Mouse (Mus musculus) cerebellum, postnatal 10 days (tissue): ENCODE data around the gene Npr1.

Experiments used
- DNase-seq, 2 experiments: peaks; one replicate each; pipeline ENCODE4 v3.0.0; 2021; ENCODE audit warnings: mixed read lengths in 2 of 2

The Npr1 gene

GRCm38 (mm10) chr3:90433381-90434020 lies 32.2 kb downstream of the Npr1 start, which contains the start of gene Ints3:
Gene Ints3 (minus strand): TSS chr3:90433622.
- DNase-seq, result peak; percentile 99 to 100

GRCm38 (mm10) chr3:90432811-90433219 lies 32.9 kb downstream of the Npr1 start:
- DNase-seq, result peak in 1 of 2 experiments; percentile 70

GRCm38 (mm10) chr3:90432348-90432747 lies 33.3 kb downstream of the Npr1 start:
- no peak for DNase-seq

GRCm38 (mm10) chr3:90429576-90429975 lies 36.1 kb downstream of the Npr1 start:
- no peak for DNase-seq

- no peak for DNase-seq
Measured at GRCm38 (mm10) chr3:90428186-90428585, 37.5 kb downstream of the Npr1 start.

- no peak for DNase-seq
Measured at GRCm38 (mm10) chr3:90427574-90427973, 38.1 kb downstream of the Npr1 start.

- DNase-seq, result no peak
Measured at GRCm38 (mm10) chr3:90425499-90425898, 40.2 kb downstream of the Npr1 start.

GRCm38 (mm10) chr3:90423549-90423948 lies 42.1 kb downstream of the Npr1 start:
- DNase-seq, result no peak

GRCm38 (mm10) chr3:90420696-90421095 lies 45.0 kb downstream of the Npr1 start:
- no peak for DNase-seq

- no peak for DNase-seq
Measured at GRCm38 (mm10) chr3:90413011-90413396, 52.7 kb downstream of the Npr1 start.

GRCm38 (mm10) chr3:90412312-90413010 lies 53.2 kb downstream of the Npr1 start:
- DNase-seq, result peak; percentile 84 to 87

GRCm38 (mm10) chr3:90408721-90409120 lies 56.9 kb downstream of the Npr1 start:
- DNase-seq, result no peak

- DNase-seq, result no peak
Measured at GRCm38 (mm10) chr3:90406414-90406813, 59.3 kb downstream of the Npr1 start.

- no peak for DNase-seq
Measured at GRCm38 (mm10) chr3:90404609-90405008, 61.1 kb downstream of the Npr1 start.

- no peak for DNase-seq
Measured at GRCm38 (mm10) chr3:90404121-90404520, 61.5 kb downstream of the Npr1 start.

GRCm38 (mm10) chr3:90400993-90401392 lies 64.7 kb downstream of the Npr1 start:
- DNase-seq, result no peak
